Mouse (Mus musculus) midbrain, embryonic 16.5 days (tissue): ENCODE results near the gene Fibp. TPM values are rescaled to one million over a fixed set of nuclear protein-coding genes. Genes with fewer than 3 reads are reported as not detected.

Source experiments
- polyA plus RNA-seq: library from polyadenylated mRNA; unstranded; fragments of >200 nt; fragmentation: Nextera tagmentation; extraction: Ambion mirVana; gene quantifications from 2 replicates; pipeline ENCODE4 v1.2.1, GENCODE M21; 2015

Fibp gene
- polyA plus RNA-seq, 1 experiment from 2014 or later, result 178 TPM

Other genes starting within 250 kb of the Fibp start
- 50.7 and 52.2 TPM in 2 replicates for gene Pacs1, start 187.5 kb upstream of the Fibp start, polyA plus RNA-seq
- 326 and 331 TPM in 2 replicates for gene Sf3b2, start 165.2 kb upstream of the Fibp start, polyA plus RNA-seq
- 41.6 and 49.4 TPM in 2 replicates for gene Gal3st3, start 162.3 kb upstream of the Fibp start, polyA plus RNA-seq
- not detected in 2 replicates for gene Catsper1, start 124.9 kb upstream of the Fibp start, polyA plus RNA-seq
- gene Cst6, start 111.0 kb upstream of the Fibp start, polyA plus RNA-seq, result 7.5 and 11.1 TPM in 2 replicates
- gene Eif1ad, start 93.9 kb upstream of the Fibp start, polyA plus RNA-seq, result 36.6 and 38.3 TPM in 2 replicates
- 302 and 321 TPM in 2 replicates for gene Banf1, start 93.4 kb upstream of the Fibp start, polyA plus RNA-seq
- gene Sart1, start 71.9 kb upstream of the Fibp start, polyA plus RNA-seq, result 67.7 and 68.5 TPM in 2 replicates
- not detected in 2 replicates for gene Tsga10ip, start 58.1 kb upstream of the Fibp start, polyA plus RNA-seq
- 288 and 310 TPM in 2 replicates for gene Drap1, start 35.6 kb upstream of the Fibp start, polyA plus RNA-seq
- 61.8 and 67.9 TPM in 2 replicates for gene AI837181, start 35.5 kb upstream of the Fibp start, polyA plus RNA-seq
- not detected in 2 replicates for gene Fosl1, start 13.1 kb upstream of the Fibp start, polyA plus RNA-seq
- gene Ccdc85b, start 2.7 kb upstream of the Fibp start, polyA plus RNA-seq, result 9.5 and 10.2 TPM in 2 replicates
- 5.0 and 5.2 TPM in 2 replicates for gene Ctsw, start 7.9 kb downstream of the Fibp start, polyA plus RNA-seq
- gene Efemp2, start 13.3 kb downstream of the Fibp start, polyA plus RNA-seq, result 34.1 and 35.3 TPM in 2 replicates
- 51.1 and 53.6 TPM in 2 replicates for gene Mus81, start 27.8 kb downstream of the Fibp start, polyA plus RNA-seq
- gene Cfl1, start 29.8 kb downstream of the Fibp start, polyA plus RNA-seq, result 3,571 and 3,575 TPM in 2 replicates
- gene 1700020D05Rik, start 43.2 kb downstream of the Fibp start, polyA plus RNA-seq, result not detected in 2 replicates
- 112 and 116 TPM in 2 replicates for gene Snx32, start 49.9 kb downstream of the Fibp start, polyA plus RNA-seq
- gene Ovol1, start 100.0 kb downstream of the Fibp start, polyA plus RNA-seq, result 0.11 TPM in 1 of 2 replicates, not detected in the other
- 1.9 and 2.3 TPM in 2 replicates for gene Ap5b1, start 107.4 kb downstream of the Fibp start, polyA plus RNA-seq
- gene Rnaseh2c, start 141.3 kb downstream of the Fibp start, polyA plus RNA-seq, result 55.5 and 58.4 TPM in 2 replicates
- gene Kat5, start 149.6 kb downstream of the Fibp start, polyA plus RNA-seq, result 82.0 and 83.1 TPM in 2 replicates
- gene Rela, start 176.9 kb downstream of the Fibp start, polyA plus RNA-seq, result 30.6 and 37.7 TPM in 2 replicates
- 17.5 and 17.7 TPM in 2 replicates for gene Sipa1, start 203.1 kb downstream of the Fibp start, polyA plus RNA-seq
- 9.5 and 12.9 TPM in 2 replicates for gene Map3k11, start 228.1 kb downstream of the Fibp start, polyA plus RNA-seq
- 23.9 and 25.3 TPM in 2 replicates for gene Pcnx3, start 228.3 kb downstream of the Fibp start, polyA plus RNA-seq
- gene Kcnk7, start 243.8 kb downstream of the Fibp start, polyA plus RNA-seq, result 0.15 TPM in 1 of 2 replicates, not detected in the other